Mouse (Mus musculus) E14TG2a.4 (cell line): Measurements from ENCODE around the gene Dact3.

ENCODE experiments used
- CTCF ChIP-seq: conservative IDR thresholded peaks from 2 replicates; pipeline ENCODE4 v1.5.1; 2014; ENCODE audit warnings: low read length
- NANOG ChIP-seq: IDR thresholded peaks from 2 replicates; pipeline ENCODE4 v1.6.1; 2014; ENCODE audit warnings: borderline replicate concordance, low read length, mixed read lengths

DNA sequence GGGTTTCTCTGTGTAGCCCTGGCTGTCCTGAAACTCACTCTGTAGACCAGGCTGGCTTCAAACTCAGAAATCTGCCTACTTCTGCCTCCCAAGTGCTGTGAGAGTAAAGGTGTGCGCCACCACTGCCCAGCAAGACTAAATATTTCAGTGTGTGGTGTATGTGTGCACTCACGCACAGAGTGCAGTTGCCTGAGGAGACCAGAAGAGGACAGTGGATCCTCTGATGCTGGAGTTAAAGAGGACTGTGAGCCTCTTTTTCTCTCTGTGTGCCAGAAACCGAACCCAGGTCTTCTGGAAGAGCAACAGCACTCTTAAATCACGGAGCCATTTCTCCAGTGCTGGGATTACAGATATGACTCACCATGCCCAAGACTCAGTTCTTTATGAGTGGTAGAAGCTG, 1.7 kb upstream of the Dact3 start:
- TF ChIP-seq CTCF (no peak), NANOG (no peak)
